Mouse (Mus musculus): ENCODE data around the gene Tnfrsf18.

DNA sequence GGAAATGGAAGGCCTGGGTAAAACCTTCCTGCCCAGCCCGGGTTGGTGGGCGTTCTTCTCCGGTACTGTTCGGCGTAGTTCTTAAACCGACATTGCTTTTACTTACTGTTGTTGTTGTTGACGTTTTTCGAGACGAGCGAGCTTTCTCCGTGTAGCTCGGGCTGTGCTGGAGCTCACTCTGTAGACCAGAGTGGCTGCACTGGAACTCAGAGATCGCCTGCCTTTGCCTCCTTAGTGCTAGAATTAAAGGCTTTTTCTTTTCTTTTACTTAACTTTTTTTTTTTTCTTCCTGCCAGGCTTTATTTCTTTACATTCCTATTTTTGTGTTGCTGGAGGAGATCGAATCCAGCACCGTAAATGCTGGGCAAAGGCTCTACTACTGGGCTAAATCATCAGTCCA lies 32.4 kb upstream of the Tnfrsf18 start:
- TF ChIP-seq GATA1 (IDR thresholded peaks at IDR 0.05; ENCODE audit: borderline replicate concordance, low read length) (no peak), FLI1 (IDR thresholded peaks at IDR 0.05; ENCODE audit: low read length) (no peak)

Data from megakaryocyte, embryonic 14.5 days (primary cell).